Mouse (Mus musculus): ENCODE measurements around the gene Apoc1. TPM values are rescaled to one million over a fixed set of nuclear protein-coding genes. Genes with fewer than 3 reads are reported as not detected.

The Apoc1 gene
- polyA plus RNA-seq, 1 experiment: not detected

DNA sequence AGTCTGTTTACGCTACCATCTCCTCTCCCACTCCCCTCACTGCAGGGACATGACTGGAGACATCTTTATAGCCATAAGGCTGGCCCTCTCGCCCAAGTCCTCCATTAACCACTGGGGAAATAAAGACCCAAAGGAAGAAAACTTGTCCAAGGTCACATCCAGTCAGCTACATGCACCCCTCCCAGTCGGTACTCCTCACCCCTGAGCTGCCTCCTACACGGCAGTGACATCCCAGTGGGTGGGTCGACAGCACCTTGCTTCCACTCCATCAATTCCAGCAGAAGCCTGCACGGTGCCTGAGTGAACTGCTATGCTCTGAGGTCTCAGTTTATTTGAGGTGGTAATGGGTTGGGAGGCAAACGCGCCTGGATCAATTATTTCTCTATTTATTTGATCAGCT, 28.5 kb downstream of the Apoc1 start:
- no peaks in the 10 kb centered on the region; the same call in 1 of the 2 replicates for H3K4me1 ChIP-seq (ENCODE audit: control insufficient read depth, insufficient read depth, low read length)
- TF ChIP-seq POLR2A (IDR thresholded peaks at IDR 0.05; ENCODE audit: low read depth, low read length): no peak
- no peak for TF ChIP-seq CTCF (IDR thresholded peaks at IDR 0.05; ENCODE audit: borderline replicate concordance, insufficient read depth, low read length)
- H3K4me3 ChIP-seq (ENCODE audit: insufficient read depth, low read length): peak overlapping the region; percentile 88
- H3K27ac ChIP-seq (ENCODE audit: insufficient read depth, low read length): no peak overlapping the region

- Histone ChIP-seq H3K4me1 (ENCODE audit: control insufficient read depth, insufficient read depth, low read length) (no peaks in the 10 kb centered on the region), H3K27ac (ENCODE audit: insufficient read depth, low read length) (no peak overlapping the region), H3K4me3 (ENCODE audit: insufficient read depth, low read length) (no peak overlapping the region)
- no peak for TF ChIP-seq CTCF (IDR thresholded peaks at IDR 0.05; ENCODE audit: borderline replicate concordance, insufficient read depth, low read length)
- TF ChIP-seq POLR2A (IDR thresholded peaks at IDR 0.05; ENCODE audit: low read depth, low read length): no peak
Measured at GRCm38 (mm10) chr7:19652614-19653013, 39.8 kb downstream of the Apoc1 start.

- no peak for TF ChIP-seq POLR2A (IDR thresholded peaks at IDR 0.05; ENCODE audit: low read depth, low read length)
- no peak for TF ChIP-seq CTCF (IDR thresholded peaks at IDR 0.05; ENCODE audit: borderline replicate concordance, insufficient read depth, low read length)
- no peaks in the 10 kb centered on the region for H3K4me1 ChIP-seq (ENCODE audit: control insufficient read depth, insufficient read depth, low read length)
- no peak overlapping the region for H3K27ac ChIP-seq (ENCODE audit: insufficient read depth, low read length)
- H3K4me3 ChIP-seq (ENCODE audit: insufficient read depth, low read length): no peak overlapping the region
Measured at GRCm38 (mm10) chr7:19651063-19651786, 41.2 kb downstream of the Apoc1 start.

DNA sequence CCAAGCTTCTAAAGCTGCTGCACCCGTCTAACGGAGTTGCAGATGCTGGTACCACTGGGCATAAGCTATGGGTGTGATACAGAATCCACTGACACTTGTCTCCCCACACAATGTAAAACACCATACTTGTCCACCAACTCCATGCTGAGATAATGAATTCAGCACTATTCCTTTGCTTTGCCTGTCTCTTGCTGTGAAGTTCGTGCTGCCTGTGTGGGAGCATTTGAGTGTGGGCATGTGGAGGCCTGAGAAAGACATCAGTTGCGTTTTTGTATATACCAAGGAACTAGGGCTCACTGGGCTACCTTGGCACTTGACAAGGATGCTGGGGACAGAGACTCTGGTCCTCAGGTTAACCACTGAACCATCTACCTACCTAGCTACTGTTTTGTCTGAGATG, 51.2 kb downstream of the Apoc1 start:
- Histone ChIP-seq H3K4me1 (ENCODE audit: control insufficient read depth, insufficient read depth, low read length) (no peaks in the 10 kb centered on the region), H3K4me3 (ENCODE audit: insufficient read depth, low read length) (no peak overlapping the region), H3K27ac (ENCODE audit: insufficient read depth, low read length) (no peak overlapping the region)
- TF ChIP-seq POLR2A (IDR thresholded peaks at IDR 0.05; ENCODE audit: low read depth, low read length): no peak
- TF ChIP-seq CTCF (IDR thresholded peaks at IDR 0.05; ENCODE audit: borderline replicate concordance, insufficient read depth, low read length): no peak

Other genes with a start within 250 kb of the Apoc1 start
- gene Mark4, start 233.8 kb downstream of the Apoc1 start, polyA plus RNA-seq (2011; ENCODE audit: insufficient read length, low read depth, missing spikeins): 27.4 and 29.1 TPM in 2 replicates
- not detected in 2 replicates for gene Exoc3l2, start 229.3 kb downstream of the Apoc1 start, polyA plus RNA-seq (2011; ENCODE audit: insufficient read length, low read depth, missing spikeins)
- 5.9 and 6.1 TPM in 2 replicates for gene Bloc1s3, start 184.3 kb downstream of the Apoc1 start, polyA plus RNA-seq (2011; ENCODE audit: insufficient read length, low read depth, missing spikeins)
- 15.2 and 23.4 TPM in 2 replicates for gene Trappc6a, start 184.3 kb downstream of the Apoc1 start, polyA plus RNA-seq (2011; ENCODE audit: insufficient read length, low read depth, missing spikeins)
- gene Nkpd1, start 174.8 kb downstream of the Apoc1 start, polyA plus RNA-seq (2011; ENCODE audit: insufficient read length, low read depth, missing spikeins): not detected in 2 replicates
- gene Ppp1r37, start 129.6 kb downstream of the Apoc1 start, polyA plus RNA-seq (2011; ENCODE audit: insufficient read length, low read depth, missing spikeins): 25.3 and 27.7 TPM in 2 replicates
- gene Zfp296, start 115.4 kb downstream of the Apoc1 start, polyA plus RNA-seq (2011; ENCODE audit: insufficient read length, low read depth, missing spikeins): 1.5 and 1.8 TPM in 2 replicates
- gene Gemin7, start 115.1 kb downstream of the Apoc1 start, polyA plus RNA-seq (2011; ENCODE audit: insufficient read length, low read depth, missing spikeins): 52.6 and 65.2 TPM in 2 replicates
- gene Clasrp, start 88.2 kb downstream of the Apoc1 start, polyA plus RNA-seq (2011; ENCODE audit: insufficient read length, low read depth, missing spikeins): 32.4 and 38.1 TPM in 2 replicates
- 15.4 and 17.9 TPM in 2 replicates for gene Relb, start 63.2 kb downstream of the Apoc1 start, polyA plus RNA-seq (2011; ENCODE audit: insufficient read length, low read depth, missing spikeins)
- 116 and 124 TPM in 2 replicates for gene Clptm1, start 27.6 kb downstream of the Apoc1 start, polyA plus RNA-seq (2011; ENCODE audit: insufficient read length, low read depth, missing spikeins)
- gene Apoc2, start 14.7 kb downstream of the Apoc1 start, polyA plus RNA-seq (2011; ENCODE audit: insufficient read length, low read depth, missing spikeins): not detected in 2 replicates
- gene Gm44805, start 11.2 kb downstream of the Apoc1 start, polyA plus RNA-seq (2011; ENCODE audit: insufficient read length, low read depth, missing spikeins): not detected in 2 replicates
- gene Apoc4, start 11.2 kb downstream of the Apoc1 start, polyA plus RNA-seq (2011; ENCODE audit: insufficient read length, low read depth, missing spikeins): not detected in 2 replicates
- 8.5 and 34.9 TPM in 2 replicates for gene Apoe, start 6.5 kb upstream of the Apoc1 start, polyA plus RNA-seq (2011; ENCODE audit: insufficient read length, low read depth, missing spikeins)
- gene Tomm40, start 22.8 kb upstream of the Apoc1 start, polyA plus RNA-seq (2011; ENCODE audit: insufficient read length, low read depth, missing spikeins): 38.1 and 51.3 TPM in 2 replicates
- 39.7 and 45.3 TPM in 2 replicates for gene Nectin2, start 57.8 kb upstream of the Apoc1 start, polyA plus RNA-seq (2011; ENCODE audit: insufficient read length, low read depth, missing spikeins)
- 2.1 and 2.5 TPM in 2 replicates for gene Bcam, start 78.4 kb upstream of the Apoc1 start, polyA plus RNA-seq (2011; ENCODE audit: insufficient read length, low read depth, missing spikeins)
- gene Cblc, start 104.1 kb upstream of the Apoc1 start, polyA plus RNA-seq (2011; ENCODE audit: insufficient read length, low read depth, missing spikeins): not detected in 2 replicates
- gene Bcl3, start 130.1 kb upstream of the Apoc1 start, polyA plus RNA-seq (2011; ENCODE audit: insufficient read length, low read depth, missing spikeins): 24.1 and 37.9 TPM in 2 replicates
- gene Gm19345, start 159.3 kb upstream of the Apoc1 start, polyA plus RNA-seq (2011; ENCODE audit: insufficient read length, low read depth, missing spikeins): not detected in 2 replicates
- gene Ceacam16, start 168.6 kb upstream of the Apoc1 start, polyA plus RNA-seq (2011; ENCODE audit: insufficient read length, low read depth, missing spikeins): not detected in 2 replicates
- not detected in 2 replicates for gene Ceacam19, start 195.3 kb upstream of the Apoc1 start, polyA plus RNA-seq (2011; ENCODE audit: insufficient read length, low read depth, missing spikeins)
- gene Pvr, start 228.5 kb upstream of the Apoc1 start, polyA plus RNA-seq (2011; ENCODE audit: insufficient read length, low read depth, missing spikeins): 54.1 and 65.0 TPM in 2 replicates